Comparison of ENCODE assay signal across 18 mouse cellular contexts in genomic region chr11:16838772-16839171, GRCm38 (mm10).
"Had no signal": no experiment of that assay in that cellular context is flagged by ENCODE, and none has a peak within 500 bp of the region (broad histone marks: within the 10 kb centered on the region; RNA-seq: fewer than 3 reads in every experiment).

No protein-coding gene starts in this region.

- H3K27ac ChIP-seq: midbrain, embryonic 10.5 days; midbrain, embryonic 12.5 days; neural tube, embryonic 13.5 days; neural tube, embryonic 15.5 days had no signal

- H3K4me2 ChIP-seq: lung, embryonic 14.5 days; midbrain, embryonic 12.5 days; neural tube, embryonic 13.5 days; neural tube, embryonic 15.5 days had no signal

- DNase-seq: lung, embryonic 14.5 days; lung, postnatal 10 days; lung, postnatal 4 days; midbrain, embryonic 14.5 days; retina, postnatal 1 day; right cerebral cortex, adult 18-20 months; right cerebral cortex, postnatal 25 days; right cerebral cortex, postnatal 4 days; spleen, adult 18-20 months; thymus, adult 18-20 months; thymus, postnatal 14 days; thymus, postnatal 36 days had no signal

- H3K9me3 ChIP-seq: midbrain, embryonic 10.5 days; midbrain, embryonic 12.5 days; neural tube, embryonic 13.5 days; neural tube, embryonic 15.5 days had no signal

- H3K9ac ChIP-seq: lung, embryonic 14.5 days; midbrain, embryonic 12.5 days; neural tube, embryonic 13.5 days; neural tube, embryonic 15.5 days had no signal

- H3K4me3 ChIP-seq: midbrain, embryonic 10.5 days; midbrain, embryonic 12.5 days; myocyte; neural tube, embryonic 13.5 days; neural tube, embryonic 15.5 days had no signal

- H3K36me3 ChIP-seq: midbrain, embryonic 10.5 days; midbrain, embryonic 12.5 days; neural tube, embryonic 13.5 days; neural tube, embryonic 15.5 days had no signal

- ATAC-seq: midbrain, embryonic 16.5 days had no signal

- H3K27me3 ChIP-seq: midbrain, embryonic 12.5 days; neural tube, embryonic 13.5 days; neural tube, embryonic 15.5 days had no signal

- H3K4me1 ChIP-seq: midbrain, embryonic 10.5 days; midbrain, embryonic 12.5 days; neural tube, embryonic 13.5 days; neural tube, embryonic 15.5 days had no signal
